Mouse (Mus musculus): Measurements from ENCODE around the gene Trpm3. TPM values are rescaled to one million over a fixed set of nuclear protein-coding genes. Genes with fewer than 3 reads are reported as not detected.

Trpm3 gene
- under 1 TPM; 0.01 to 0.02 TPM for polyA plus RNA-seq (2012; fragmentation: generic; extraction: Trizol)

DNA sequence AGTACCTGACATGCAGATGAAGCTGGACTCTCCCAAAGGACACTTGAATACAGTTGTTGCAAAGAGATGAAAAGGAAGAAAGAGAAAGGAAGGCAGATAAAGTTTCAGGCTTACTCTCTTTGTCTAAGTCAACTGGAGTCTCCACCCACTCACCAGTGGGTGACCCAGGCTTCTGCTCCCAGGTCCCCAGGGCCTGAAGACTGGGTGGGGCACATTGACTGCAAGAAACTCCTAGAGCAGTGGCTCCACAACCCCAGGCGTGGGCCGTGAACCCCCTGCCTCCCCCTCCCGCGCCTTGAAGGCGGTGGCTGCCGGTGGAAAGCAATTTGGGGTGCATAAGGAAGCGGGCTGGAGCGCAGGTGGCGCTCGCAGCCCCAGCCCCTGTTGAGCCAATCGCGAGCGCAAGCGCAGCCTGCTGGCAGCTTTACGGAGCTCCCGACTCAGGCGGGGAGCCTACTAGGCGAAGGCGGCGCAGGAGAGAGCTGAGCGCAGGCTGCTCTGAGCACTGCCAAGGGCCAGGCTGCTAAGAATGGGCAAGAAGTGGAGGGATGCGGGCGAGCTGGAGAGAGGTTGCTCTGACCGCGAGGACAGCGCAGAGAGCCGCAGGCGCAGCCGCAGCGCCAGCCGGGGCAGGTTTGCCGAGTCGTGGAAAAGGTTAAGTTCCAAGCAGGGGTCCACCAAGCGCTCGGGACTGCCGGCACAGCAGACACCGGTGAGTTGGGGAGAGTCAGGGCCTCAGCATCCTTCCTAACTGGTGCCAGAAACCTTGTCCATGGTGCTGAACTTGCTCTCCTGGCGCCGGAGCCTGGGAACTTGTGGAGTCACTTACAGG lies at the start of gene Trpm3:
Trpm3 (plus strand) TSS at position 457 of the 832 bp plus-strand sequence.

